Mouse (Mus musculus) lung, postnatal 10 days (tissue): Measurements from ENCODE around the gene Acot1.

Experiments
- DNase-seq: peaks from one replicate; pipeline ENCODE4 v3.0.0; 2021

Acot1 gene

GRCm38 (mm10) chr12:84009171-84009965, at the start of gene Acot1:
TSS of gene Acot1 (plus strand) at chr12:84009490.
- DNase-seq = peak; percentile 85

GRCm38 (mm10) chr12:83965235-83965634, 44.1 kb upstream of the Acot1 start:
- DNase-seq = no peak

- peak; percentile 70 for DNase-seq
Observed at GRCm38 (mm10) chr12:83972117-83972516, 37.2 kb upstream of the Acot1 start.

GRCm38 (mm10) chr12:83978862-83979261, 30.4 kb upstream of the Acot1 start:
- DNase-seq = no peak

GRCm38 (mm10) chr12:83981615-83982014, 27.7 kb upstream of the Acot1 start:
- DNase-seq = no peak

GRCm38 (mm10) chr12:83984752-83985151, 24.5 kb upstream of the Acot1 start, which contains the start of gene Heatr4:
TSS of gene Heatr4 (minus strand) at chr12:83984852.
- no peak for DNase-seq

- no peak for DNase-seq
Observed at GRCm38 (mm10) chr12:83987242-83987582, 22.1 kb upstream of the Acot1 start.

- peak; percentile 89 for DNase-seq
Observed at GRCm38 (mm10) chr12:83987583-83988441, 21.5 kb upstream of the Acot1 start, which contains the start of gene Acot2. TSS of gene Acot2 (plus strand) at chr12:83987861.

- no peak for DNase-seq
Observed at GRCm38 (mm10) chr12:83988483-83988882, 20.8 kb upstream of the Acot1 start.

- DNase-seq = no peak
Observed at GRCm38 (mm10) chr12:83989378-83989777, 19.9 kb upstream of the Acot1 start.

- no peak for DNase-seq
Observed at GRCm38 (mm10) chr12:83997221-83997620, 12.1 kb upstream of the Acot1 start.

GRCm38 (mm10) chr12:83998341-83999107, 10.8 kb upstream of the Acot1 start:
- no peak for DNase-seq

GRCm38 (mm10) chr12:83999237-83999636, 10.1 kb upstream of the Acot1 start:
- DNase-seq = peak; percentile 66

GRCm38 (mm10) chr12:84000418-84000817, 8.9 kb upstream of the Acot1 start:
- no peak for DNase-seq

GRCm38 (mm10) chr12:84003866-84004265, 5.4 kb upstream of the Acot1 start:
- no peak for DNase-seq

- peak; percentile 28 for DNase-seq
Observed at GRCm38 (mm10) chr12:84008251-84008650, 1.0 kb upstream of the Acot1 start.

GRCm38 (mm10) chr12:84008729-84009128, 561 bp upstream of the Acot1 start:
- DNase-seq = no peak

GRCm38 (mm10) chr12:84010201-84010600, 911 bp downstream of the Acot1 start:
- no peak for DNase-seq

- DNase-seq = peak; percentile 91
Observed at GRCm38 (mm10) chr12:84011251-84012040, 2.2 kb downstream of the Acot1 start.

GRCm38 (mm10) chr12:84013130-84013529, 3.8 kb downstream of the Acot1 start:
- no peak for DNase-seq

GRCm38 (mm10) chr12:84013701-84014100, 4.4 kb downstream of the Acot1 start:
- DNase-seq = no peak

GRCm38 (mm10) chr12:84020528-84020927, 11.2 kb downstream of the Acot1 start:
- DNase-seq = peak; percentile 77
